Mouse (Mus musculus): ENCODE measurements at regions not wholly inside any gene's neighbourhood (a gene's known extent, or its start where the extent isn't known, plus 50 kb on each side); places are given as distances from the start of the nearest gene placed in this dataset.

- no peak for TF ChIP-seq POLR2A (IDR thresholded peaks at IDR 0.05; ENCODE audit: low read depth, low read length)
- no peak for TF ChIP-seq CTCF (IDR thresholded peaks at IDR 0.05; ENCODE audit: borderline replicate concordance, insufficient read depth, low read length)
Observed at GRCm38 (mm10) chr9:41229225-41229582, 67.7 kb upstream of the Ubash3b start.
